Comparison of ENCODE assay signal across 9 mouse cellular contexts in the genomic region with DNA sequence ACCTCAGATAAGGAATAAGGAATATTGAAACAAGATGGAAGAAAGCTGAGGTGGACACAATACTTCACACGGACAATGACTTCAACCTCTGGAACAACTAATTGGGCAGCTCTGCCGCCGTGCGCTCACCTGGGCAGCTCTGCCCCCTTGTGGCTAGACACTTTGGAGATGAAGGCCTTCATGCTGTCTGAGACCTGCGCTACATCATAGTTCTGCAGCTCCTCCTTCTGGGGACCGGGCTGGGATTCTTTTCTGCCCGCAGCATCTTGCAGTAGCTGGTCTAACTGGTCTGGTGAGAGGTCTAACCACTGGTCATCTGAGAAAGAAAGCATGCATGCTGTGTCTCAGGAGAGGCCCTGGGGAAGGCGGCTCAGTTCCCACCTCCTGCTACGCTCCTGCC. TPM values are rescaled to one million over a fixed set of nuclear protein-coding genes. Genes with fewer than 3 reads are reported as not detected.
A peak's percentile ranks its signal among the peaks of the same experiment; 100 is the strongest.
DNase-seq lines count a peak whose midpoint lies in the region; ATAC-seq and TF ChIP-seq lines count a peak whose summit lies in the region.
"Had no signal": no experiment of that assay in that cellular context is flagged by ENCODE, and none has a peak within 500 bp of the region (broad histone marks: within the 10 kb centered on the region; RNA-seq: fewer than 3 reads in every experiment).

No protein-coding gene starts in this region.

- no peak for TF ChIP-seq POLR2A in thymus, adult 2 months (IDR thresholded peaks at IDR 0.05; ENCODE audit: control insufficient read depth, extremely low read depth, insufficient read depth, low read length, poor library complexity)

- no peak overlapping the region for H3K4me2 ChIP-seq in liver, embryonic 14.5 days (ENCODE audit: low read depth)

- DNase-seq in adrenal gland, postnatal 14 days = peak; percentile 18
- no peak for DNase-seq in adrenal gland, adult 8-10 months
- DNase-seq in thymus, adult 2 months = peak; percentile 21
- DNase-seq in thymus, postnatal 0 days (ENCODE audit: low spot score) = no peak
- no peak for DNase-seq in liver, embryonic 14.5 days (ENCODE audit: low read depth in 3 of 3, low spot score in 3 of 3)
- peak; percentile 50 to 63 for DNase-seq in urinary bladder, postnatal 4 days (ENCODE audit: low spot score in 2 of 2)
- no peak for DNase-seq in cerebellum, adult 8-10 months
- DNase-seq in heart, postnatal 10 days = no peak
- DNase-seq: heart, postnatal 4 days had no signal

- H3K4me1 ChIP-seq in thymus, adult 2 months (replicated peaks; ENCODE audit: control insufficient read depth, insufficient read depth, low read length) = no peaks in the 10 kb centered on the region
- H3K4me1 ChIP-seq in liver, embryonic 14.5 days (replicated peaks; ENCODE audit: control insufficient read depth in 2 of 2, insufficient read depth in 2 of 2, low read length in 1 of 2) = no peaks in the 10 kb centered on the region

- no peak overlapping the region for H3K4me3 ChIP-seq in thymus, adult 2 months (ENCODE audit: control insufficient read depth, insufficient read depth, low read length)
- no peak overlapping the region for H3K4me3 ChIP-seq in liver, embryonic 14.5 days (ENCODE audit: insufficient read depth in 1 of 2, low read depth in 2 of 2, low read length in 2 of 2)

- no peaks in the 10 kb centered on the region for H3K27me3 ChIP-seq in thymus, adult 2 months (ENCODE audit: control insufficient read depth, insufficient read depth, low read length)
- H3K27me3 ChIP-seq in liver, embryonic 14.5 days (ENCODE audit: control insufficient read depth, insufficient read depth, low read length) = no peaks in the 10 kb centered on the region

- H3K9ac ChIP-seq in liver, embryonic 14.5 days (replicated peaks) = no peak overlapping the region

- no peak overlapping the region for H3K27ac ChIP-seq in thymus, adult 2 months (ENCODE audit: control insufficient read depth, insufficient read depth, low read length)
- H3K27ac ChIP-seq in liver, embryonic 14.5 days = no peak overlapping the region

- ATAC-seq in liver, embryonic 14.5 days (ENCODE audit: insufficient read depth) = no peak

- no peaks in the 10 kb centered on the region for H3K9me3 ChIP-seq in liver, embryonic 14.5 days (ENCODE audit: control insufficient read depth, low read length)

- TF ChIP-seq CTCF in thymus, adult 2 months (IDR thresholded peaks at IDR 0.05; ENCODE audit: borderline replicate concordance, control insufficient read depth, extremely low read depth, insufficient read depth, low read length, poor library complexity) = peak; percentile 28; the same call in 1 of the 2 replicates
- peak; percentile 69 for TF ChIP-seq CTCF in liver, embryonic 14.5 days (IDR thresholded peaks at IDR 0.05; ENCODE audit: low read depth)

- intact Hi-C loops in heart, postnatal 10 days (cut with DNase I) = no loop called here

- WGBS in thymus, adult 2 months = 91% methylated on average over 9 of the region's 9 CpGs
- WGBS in liver, embryonic 14.5 days (ENCODE audit: insufficient replicate concordance) = 76% methylated on average over 9 of the region's 9 CpGs

- H3K36me3 ChIP-seq in thymus, adult 2 months (ENCODE audit: control insufficient read depth, insufficient read depth, low read length) = peaks cover 37% of the 10 kb centered on the region
- peaks cover 25% of the 10 kb centered on the region for H3K36me3 ChIP-seq in liver, embryonic 14.5 days (replicated peaks; ENCODE audit: control insufficient read depth, insufficient read depth, low read depth)

- TF ChIP-seq EP300 in liver, embryonic 14.5 days (IDR thresholded peaks at IDR 0.05; ENCODE audit: low read depth) = no peak

RNA-seq across cellular contexts. Expression of a gene that starts 19.4 kb away (rescaled TPM):
- 39.2 and 46.9 TPM in 2 replicates for total RNA-seq in adrenal gland, postnatal 14 days (2021)
- 10 to 100 TPM; 42.8 to 47.6 (median 43.8) TPM for total RNA-seq in adrenal gland, adult 8-10 months (2022)
- polyA plus RNA-seq in thymus, adult 2 months (2012; rRNA removed) = 24.5 and 29.9 TPM in 2 replicates
- polyA plus RNA-seq in thymus, postnatal 0 days (2015; fragmentation: Nextera tagmentation; extraction: Ambion mirVana) = 42.5 and 43.2 TPM in 2 replicates
- polyA plus RNA-seq in liver, embryonic 14.5 days (2012; rRNA removed) = 12.4 and 15.6 TPM in 2 replicates
- polyA plus RNA-seq in liver, embryonic 14.5 days (2014; fragmentation: Nextera tagmentation; extraction: Ambion mirVana) = 25.8 and 28.9 TPM in 2 replicates
- total RNA-seq in heart, postnatal 10 days (2021) = 10 to 100 TPM; 31.4 to 31.8 TPM

RNA-seq across cellular contexts. Expression of a gene that starts 19.5 kb away (rescaled TPM):
- 35.6 and 40.0 TPM in 2 replicates for total RNA-seq in adrenal gland, postnatal 14 days (2021)
- 10 to 100 TPM; 32.0 to 42.2 (median 41.0) TPM for total RNA-seq in adrenal gland, adult 8-10 months (2022)
- polyA plus RNA-seq in thymus, adult 2 months (2012; rRNA removed) = 28.4 and 34.5 TPM in 2 replicates
- 25.2 and 28.0 TPM in 2 replicates for polyA plus RNA-seq in thymus, postnatal 0 days (2015; fragmentation: Nextera tagmentation; extraction: Ambion mirVana)
- 6.6 and 7.4 TPM in 2 replicates for polyA plus RNA-seq in liver, embryonic 14.5 days (2012; rRNA removed)
- polyA plus RNA-seq in liver, embryonic 14.5 days (2014; fragmentation: Nextera tagmentation; extraction: Ambion mirVana) = 6.8 and 8.2 TPM in 2 replicates
- 10 to 100 TPM; 33.9 to 34.6 TPM for total RNA-seq in heart, postnatal 10 days (2021)

RNA-seq across cellular contexts. Expression of a gene that starts 34.0 kb away (rescaled TPM):
- total RNA-seq in adrenal gland, postnatal 14 days (2021) = 49.0 and 51.9 TPM in 2 replicates
- 10 to 100 TPM; 39.7 to 68.2 (median 53.7) TPM for total RNA-seq in adrenal gland, adult 8-10 months (2022)
- polyA plus RNA-seq in thymus, adult 2 months (2012; rRNA removed) = 14.8 and 20.7 TPM in 2 replicates
- 11.0 and 17.4 TPM in 2 replicates for polyA plus RNA-seq in thymus, postnatal 0 days (2015; fragmentation: Nextera tagmentation; extraction: Ambion mirVana)
- 5.1 and 6.1 TPM in 2 replicates for polyA plus RNA-seq in liver, embryonic 14.5 days (2012; rRNA removed)
- polyA plus RNA-seq in liver, embryonic 14.5 days (2014; fragmentation: Nextera tagmentation; extraction: Ambion mirVana) = 2.6 and 4.8 TPM in 2 replicates
- total RNA-seq in heart, postnatal 10 days (2021) = 10 to 100 TPM; 23.3 to 27.0 TPM

RNA-seq across cellular contexts. Expression of a gene that starts 59.5 kb away (rescaled TPM):
- not detected in 2 replicates for total RNA-seq in adrenal gland, postnatal 14 days (2021)
- total RNA-seq in adrenal gland, adult 8-10 months (2022) = not detected
- polyA plus RNA-seq in thymus, adult 2 months (2012; rRNA removed) = 0.40 and 0.43 TPM in 2 replicates
- polyA plus RNA-seq in thymus, postnatal 0 days (2015; fragmentation: Nextera tagmentation; extraction: Ambion mirVana) = 0.15 and 0.34 TPM in 2 replicates
- polyA plus RNA-seq in liver, embryonic 14.5 days (2012; rRNA removed) = 5.4 and 8.5 TPM in 2 replicates
- polyA plus RNA-seq in liver, embryonic 14.5 days (2014; fragmentation: Nextera tagmentation; extraction: Ambion mirVana) = 8.8 and 10.5 TPM in 2 replicates
- not detected for total RNA-seq in heart, postnatal 10 days (2021)
- total RNA-seq: heart, postnatal 4 days had no signal

Comparison
In these comparisons a context has a peak if more than half of its experiments do, and no peak if none do; other contexts are left out.
1. DNase-seq: peak in adrenal gland, postnatal 14 days (single experiment), thymus, adult 2 months (single experiment) and urinary bladder, postnatal 4 days (2 of 2); none in adrenal gland, adult 8-10 months (single experiment), thymus, postnatal 0 days (single experiment), liver, embryonic 14.5 days (0 of 3), cerebellum, adult 8-10 months (single experiment) and heart, postnatal 10 days (0 of 2).